Mouse (Mus musculus): ENCODE results near the gene Slc25a16.

The Slc25a16 gene

DNA sequence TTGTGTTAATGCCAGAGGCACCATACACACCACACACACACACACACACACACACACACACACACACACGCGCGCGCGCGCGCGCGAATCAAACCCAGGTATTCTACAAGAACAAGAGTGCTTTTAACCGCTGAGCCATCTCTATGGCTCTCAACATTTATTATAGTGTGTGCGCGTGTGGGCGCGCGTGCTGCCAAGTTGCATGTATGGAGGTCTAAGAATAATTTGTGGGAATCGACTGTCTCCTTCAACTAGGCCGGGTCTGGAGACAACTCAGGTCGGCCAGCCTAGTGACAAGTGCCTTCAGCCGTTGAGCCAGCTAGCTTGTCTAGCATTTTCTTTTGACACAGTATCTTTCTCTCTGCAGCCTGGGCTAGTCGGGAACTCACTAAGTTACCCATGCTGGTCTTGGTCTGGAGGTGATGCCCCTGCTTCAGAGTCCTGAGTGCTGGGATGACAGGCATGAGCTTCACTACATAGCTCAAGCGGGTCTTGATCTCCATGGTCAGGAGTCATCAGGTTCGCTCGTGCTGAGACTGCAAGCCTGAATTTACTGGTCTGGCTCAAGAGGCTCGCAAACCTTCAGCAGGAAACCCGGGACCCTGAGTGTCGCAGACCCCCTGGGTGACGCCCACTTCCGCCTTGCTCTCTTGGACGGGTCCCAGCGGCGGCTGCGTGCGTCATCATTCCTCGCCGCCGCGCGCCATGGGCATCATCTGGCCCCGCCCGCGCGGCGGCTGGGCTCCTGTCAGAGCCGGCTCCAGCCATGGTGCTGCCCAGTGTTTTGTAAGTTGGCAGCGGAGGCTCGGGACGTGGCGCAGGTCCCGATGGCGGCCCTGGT, at the start of gene Slc25a16:
Gene Slc25a16, plus strand, starts transcription at position 709 of the 841 bp plus-strand sequence.
- peak; percentile 95 for DNase-seq (ENCODE audit: low read depth, low spot score)

DNA sequence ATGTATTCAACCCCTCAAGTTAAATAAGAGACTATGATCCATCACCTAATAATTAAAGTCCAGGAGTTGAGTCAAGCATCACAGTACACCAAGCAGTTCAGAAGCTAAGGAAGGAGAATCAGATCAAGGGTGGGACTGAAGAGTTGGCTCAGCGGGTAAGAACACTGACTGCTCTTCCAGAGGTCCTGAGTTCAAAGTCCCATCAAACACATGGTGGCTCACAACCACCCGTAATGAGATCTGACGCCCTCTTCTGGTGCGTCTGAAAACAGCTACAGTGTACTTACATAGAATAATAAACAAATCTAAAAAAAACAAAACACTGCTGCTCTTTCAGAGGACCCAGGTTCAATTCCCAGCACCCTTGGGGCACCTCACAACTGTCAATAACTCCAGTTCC, 45.6 kb upstream of the Slc25a16 start:
- DNase-seq (ENCODE audit: low read depth, low spot score): peak; percentile 26

DNA sequence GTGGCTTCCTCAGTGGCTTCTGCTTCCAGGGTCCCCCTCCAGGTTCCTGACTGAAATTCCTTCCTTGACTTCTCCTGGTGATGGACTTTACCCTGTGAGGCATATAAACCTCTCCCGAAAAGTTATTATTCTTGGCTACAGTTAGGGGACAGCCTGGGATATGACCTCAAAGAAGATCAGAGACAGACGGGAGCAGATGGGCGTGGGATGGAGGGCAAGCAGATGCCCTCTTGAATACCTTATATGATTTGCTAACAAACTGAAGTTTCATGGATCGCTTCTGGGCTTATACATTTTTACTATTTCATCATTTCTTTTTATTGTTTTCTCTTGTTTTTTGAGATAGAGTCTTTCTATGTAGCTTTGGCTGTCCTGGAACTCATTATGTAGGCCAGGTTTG, 44.9 kb upstream of the Slc25a16 start:
- DNase-seq (ENCODE audit: low read depth, low spot score): no peak

DNA sequence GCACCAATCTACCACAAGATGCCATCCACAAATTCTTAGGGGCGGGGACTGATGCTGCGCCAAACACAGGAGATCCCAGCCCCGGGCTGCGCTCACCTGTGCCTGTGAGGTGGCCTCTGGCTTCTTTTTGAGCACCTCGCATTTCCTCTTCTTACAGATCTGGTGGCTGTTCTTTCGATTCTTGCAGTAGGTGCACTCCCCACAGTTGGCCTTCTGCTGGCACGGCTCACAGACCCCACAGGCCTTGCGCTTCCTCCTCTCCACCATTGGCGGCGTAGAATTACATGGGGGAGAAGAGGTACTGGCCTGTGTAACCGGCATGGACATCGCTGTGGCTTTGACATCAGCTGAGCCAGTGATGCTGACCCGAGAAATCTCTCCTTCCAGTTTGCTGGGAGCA, 42.4 kb upstream of the Slc25a16 start:
- peak; percentile 63 for DNase-seq (ENCODE audit: low read depth, low spot score)

DNA sequence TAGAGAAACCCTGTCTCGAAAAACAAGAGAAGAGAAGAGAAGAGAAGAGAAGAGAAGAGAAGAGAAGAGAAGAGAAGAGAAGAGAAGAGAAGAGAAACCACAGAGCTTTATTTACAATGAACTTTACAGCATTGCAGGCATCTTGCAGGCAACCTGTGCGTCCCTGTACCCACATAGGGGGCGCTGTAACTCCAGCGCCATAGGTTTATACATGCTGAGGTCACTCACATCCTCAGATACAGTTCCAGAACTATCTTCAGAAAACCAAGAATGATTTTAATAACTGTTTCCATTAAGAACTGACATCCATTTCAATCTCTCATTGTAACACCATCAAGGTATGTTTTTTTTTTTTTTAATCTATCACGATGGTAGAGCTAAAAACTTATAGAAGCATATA, 39.2 kb upstream of the Slc25a16 start:
- peak; percentile 64 for DNase-seq (ENCODE audit: low read depth, low spot score)

DNA sequence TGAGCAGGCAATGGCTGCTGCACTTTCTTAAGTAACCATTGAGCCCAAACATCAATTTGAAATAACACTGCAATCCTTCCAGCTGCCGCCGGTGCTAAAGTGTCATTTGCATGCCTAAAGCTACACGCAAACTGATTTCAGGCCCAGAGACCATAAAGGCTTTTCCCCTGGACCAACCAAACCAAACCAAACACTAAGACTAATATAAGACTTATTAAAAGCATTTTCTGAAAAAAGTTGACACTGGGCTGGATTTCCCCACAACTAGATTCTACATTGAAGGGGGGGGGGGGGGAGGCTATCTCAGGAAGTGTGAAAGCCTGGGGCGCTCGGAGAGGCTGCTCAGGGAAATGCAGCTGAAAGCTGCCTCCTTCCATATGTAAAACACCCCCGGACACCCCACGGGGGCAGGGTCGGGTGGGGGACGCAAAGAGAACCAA, 36.5 kb upstream of the Slc25a16 start:
- peak; percentile 80 for DNase-seq (ENCODE audit: low read depth, low spot score)

DNA sequence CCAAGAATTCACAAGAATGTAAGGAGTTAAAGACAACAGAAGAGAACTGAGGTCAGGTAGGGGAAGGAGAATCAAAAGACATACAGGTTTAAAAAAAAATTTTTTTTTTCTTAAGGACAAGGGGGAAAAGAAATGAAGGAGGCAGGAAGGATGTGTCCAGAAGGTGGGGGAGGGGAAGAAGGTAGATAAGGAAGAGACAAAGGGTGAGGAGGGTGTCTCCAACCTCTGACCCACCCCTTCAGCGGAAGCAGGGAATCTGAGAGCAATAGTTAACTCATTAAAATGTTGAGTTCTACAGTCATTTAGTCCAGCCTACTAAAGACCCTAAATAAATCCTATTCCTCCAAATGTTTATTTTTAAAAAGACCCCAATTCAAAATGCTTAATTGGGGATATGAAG, 35.9 kb upstream of the Slc25a16 start:
- DNase-seq (ENCODE audit: low read depth, low spot score): no peak

DNA sequence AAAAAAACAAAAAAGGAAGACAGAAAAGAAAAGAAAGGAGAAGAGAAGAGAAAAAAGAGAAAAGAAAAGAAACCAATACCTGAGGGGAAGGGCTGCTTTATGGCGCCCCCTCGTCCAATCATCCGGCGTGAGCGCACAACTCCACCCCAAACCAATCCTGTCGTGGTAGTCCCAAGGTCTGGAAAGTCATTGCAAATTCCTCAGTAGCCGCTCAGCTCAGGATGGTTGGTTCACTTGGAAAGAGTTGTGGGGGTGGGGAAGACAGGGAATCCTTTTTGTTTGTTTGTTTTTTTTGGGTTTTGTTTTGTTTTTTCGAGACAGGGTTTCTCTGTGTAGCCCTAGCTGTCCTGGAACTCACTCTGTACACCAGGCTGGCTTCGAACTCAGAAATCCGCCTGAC, 35.0 kb upstream of the Slc25a16 start:
- DNase-seq (ENCODE audit: low read depth, low spot score): no peak

DNA sequence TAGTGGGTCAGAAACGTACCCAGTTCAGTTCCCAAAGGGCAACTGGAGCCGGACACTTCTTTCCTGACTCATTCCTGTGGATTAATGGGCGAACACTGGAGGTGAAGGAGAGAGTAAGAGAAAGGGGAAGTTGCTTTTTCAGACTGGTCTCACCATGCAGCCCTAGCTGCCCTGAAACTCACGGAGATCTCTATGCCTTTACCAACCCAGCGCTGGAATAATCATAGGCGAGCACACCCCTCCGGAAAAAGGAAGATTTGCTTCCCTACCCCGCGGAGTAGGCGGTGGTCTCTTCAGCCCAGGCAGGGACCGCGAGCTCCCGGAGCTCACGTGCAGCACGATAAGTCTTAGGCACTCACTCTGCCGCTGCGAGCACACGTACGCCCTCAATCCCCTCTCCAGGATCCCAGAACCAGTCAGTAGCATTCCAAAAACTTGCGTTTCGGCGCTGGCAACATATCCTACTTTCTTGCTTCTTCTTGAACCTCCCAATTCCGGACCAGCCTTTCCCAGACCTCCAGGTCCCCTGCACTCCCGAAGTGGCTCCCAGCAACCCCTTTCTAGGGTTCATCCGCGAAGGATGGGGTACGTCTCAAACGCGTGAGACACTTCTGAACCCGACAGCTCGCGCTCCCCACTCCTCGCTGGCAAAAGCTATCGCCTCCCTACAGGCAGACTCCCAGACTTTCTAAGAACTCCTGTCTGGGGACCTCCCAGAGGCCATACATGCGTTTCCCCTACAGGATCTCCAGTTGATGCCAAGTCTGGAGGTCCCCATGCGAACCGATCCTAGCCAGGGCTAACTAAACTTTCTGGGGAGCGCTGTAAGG, 34.2 kb upstream of the Slc25a16 start:
- no peak for DNase-seq (ENCODE audit: low read depth, low spot score)

DNA sequence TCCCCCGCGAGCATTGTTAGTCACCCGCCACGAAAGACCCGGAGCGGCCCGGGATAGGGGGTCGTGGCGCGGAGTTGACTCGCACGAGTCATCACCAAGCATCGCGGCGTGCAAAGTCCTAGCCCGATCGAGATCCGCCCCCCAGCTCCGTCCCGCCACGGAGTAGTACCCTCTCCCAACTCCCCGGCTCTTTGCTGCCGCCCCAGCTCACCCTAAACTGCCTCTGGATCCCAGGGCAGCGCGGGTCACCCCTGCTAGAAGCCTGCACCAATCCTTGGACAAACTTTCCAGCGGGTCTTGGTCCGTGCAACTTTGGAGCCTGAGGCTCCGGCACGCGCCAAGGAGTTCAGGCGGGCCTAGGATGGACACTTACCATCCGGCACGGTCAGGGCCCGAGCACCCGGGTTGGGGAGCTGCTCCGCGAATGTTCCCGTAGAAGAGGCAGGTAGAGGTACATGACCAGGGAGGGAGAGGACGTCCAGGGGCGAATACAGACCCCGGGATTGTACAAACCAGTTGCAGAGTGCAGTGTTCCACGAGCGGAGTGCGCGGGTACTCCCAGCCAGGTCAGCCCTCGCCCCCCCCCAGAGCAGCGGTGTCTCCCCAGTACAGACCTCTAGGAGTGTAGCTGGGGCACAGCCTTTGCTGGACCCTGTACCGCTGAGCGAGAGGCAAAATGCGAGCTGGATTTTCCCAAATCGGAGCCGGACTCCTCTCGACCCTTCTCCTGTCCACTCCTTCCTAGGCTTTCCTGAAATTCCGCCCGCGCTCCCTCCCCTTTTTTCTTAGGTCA, 33.4 kb upstream of the Slc25a16 start:
- no peak for DNase-seq (ENCODE audit: low read depth, low spot score)

DNA sequence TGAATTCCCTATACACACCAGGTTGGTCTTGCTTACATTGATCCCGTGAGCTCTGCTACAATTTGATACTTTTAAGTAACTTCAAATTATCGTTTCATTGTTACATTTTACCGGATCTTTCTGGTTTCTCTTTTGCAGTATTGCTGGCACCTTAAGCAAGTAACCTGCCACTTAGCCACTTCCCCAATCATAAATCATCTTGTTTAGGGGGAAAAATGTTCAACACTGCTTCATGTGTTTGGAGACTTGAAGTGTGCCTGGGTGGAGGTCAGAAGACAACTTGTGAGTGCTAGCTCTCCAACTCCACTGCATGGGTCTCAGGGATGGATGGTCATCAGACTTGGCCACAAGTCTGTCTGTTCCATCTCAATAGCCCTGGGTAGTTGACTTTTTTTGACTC, 29.4 kb upstream of the Slc25a16 start:
- no peak for DNase-seq (ENCODE audit: low read depth, low spot score)

DNA sequence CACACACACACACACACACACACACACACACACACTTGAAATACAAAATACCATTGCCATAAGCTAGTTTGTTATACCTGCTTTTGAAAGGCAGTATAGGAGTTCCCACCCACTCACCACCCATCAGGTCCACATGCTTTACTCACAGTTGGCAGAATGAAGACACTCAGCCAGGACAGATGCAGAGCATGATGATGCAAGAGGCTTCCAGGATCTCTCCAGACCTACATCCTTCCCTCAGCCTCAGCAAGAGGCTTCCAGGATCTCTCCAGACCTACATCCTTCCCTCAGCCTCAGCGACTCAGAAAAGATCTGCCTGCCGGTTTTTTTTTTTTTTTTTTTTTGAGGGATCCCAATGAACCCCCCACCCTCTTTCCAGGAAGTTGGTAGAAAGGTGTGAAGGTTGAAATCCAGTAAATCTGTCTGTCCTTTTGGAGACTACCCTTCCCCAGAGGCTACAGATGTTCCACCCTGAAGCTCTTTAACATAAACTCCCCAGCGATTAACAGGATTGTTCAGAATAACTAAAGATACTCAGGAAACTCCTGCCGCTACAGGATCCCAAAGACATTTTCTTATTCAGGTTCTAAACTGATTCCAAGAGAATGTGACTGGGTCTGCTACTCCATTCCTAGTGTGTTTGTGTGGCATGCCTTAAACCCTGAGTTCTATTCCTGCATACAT, 27.7 kb upstream of the Slc25a16 start:
- no peak for DNase-seq (ENCODE audit: low read depth, low spot score)

DNA sequence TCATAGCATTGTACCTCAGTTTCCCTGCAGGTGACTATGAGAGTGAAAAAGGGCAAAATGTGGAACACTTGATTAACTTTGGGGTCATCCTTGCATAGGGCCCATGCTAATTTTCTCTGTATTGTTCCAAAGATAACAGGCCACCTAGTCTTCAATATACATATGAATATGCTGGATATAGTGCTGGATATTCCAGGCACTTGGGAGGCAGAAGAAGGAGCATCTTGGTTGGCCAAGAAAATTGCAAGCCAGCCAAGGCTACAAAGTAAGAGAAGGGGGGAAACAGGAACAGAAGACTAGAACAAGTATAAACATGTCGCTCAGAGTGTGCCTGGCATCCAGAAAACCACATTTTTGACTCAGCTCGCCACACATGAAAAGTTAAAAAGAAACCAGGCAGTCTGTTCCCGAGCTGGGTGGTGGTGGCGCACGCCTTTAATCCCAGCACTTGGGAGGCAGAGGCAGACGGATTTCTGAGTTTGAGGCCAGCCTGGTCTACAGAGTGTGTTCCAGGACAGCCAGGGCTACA, 27.0 kb upstream of the Slc25a16 start:
- no peak for DNase-seq (ENCODE audit: low read depth, low spot score)

DNA sequence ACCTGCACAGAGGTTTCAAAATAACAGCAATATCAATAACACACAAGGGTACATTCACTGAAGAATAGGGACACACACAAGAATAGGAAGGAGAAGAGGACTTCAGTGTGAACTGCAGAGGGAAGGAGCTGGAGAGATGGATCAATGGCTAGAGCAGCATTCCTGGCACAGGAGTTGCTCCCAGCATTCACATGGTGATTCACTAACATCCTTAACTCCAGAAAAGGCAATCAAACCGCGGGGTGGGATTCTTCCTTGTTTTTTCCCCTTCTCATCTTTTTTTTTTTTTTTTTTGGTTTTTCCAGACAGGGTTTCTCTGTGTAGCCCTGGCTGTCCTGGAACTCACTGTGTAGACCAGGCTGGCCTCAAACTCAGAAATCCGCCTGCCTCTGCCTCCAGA, 26.0 kb upstream of the Slc25a16 start:
- no peak for DNase-seq (ENCODE audit: low read depth, low spot score)

DNA sequence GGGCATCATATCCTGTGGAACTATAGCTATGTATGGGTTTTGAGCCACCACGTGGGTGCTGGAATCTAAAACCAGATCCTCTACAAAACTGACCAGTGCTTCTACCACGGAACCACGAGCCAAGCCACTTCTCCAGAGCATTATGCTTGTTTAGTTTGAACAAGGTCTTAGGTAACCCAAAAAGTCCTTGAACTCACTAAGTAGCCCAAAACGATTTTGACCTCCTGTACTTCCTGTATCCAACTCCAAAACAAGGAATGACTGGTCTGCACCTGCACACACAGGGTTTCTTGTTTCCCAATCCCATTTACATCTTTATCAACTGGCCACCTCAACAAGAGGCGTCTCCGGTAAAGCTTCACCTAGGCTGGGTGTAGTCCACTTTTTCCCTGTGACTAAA, 25.0 kb upstream of the Slc25a16 start:
- DNase-seq (ENCODE audit: low read depth, low spot score): no peak

DNA sequence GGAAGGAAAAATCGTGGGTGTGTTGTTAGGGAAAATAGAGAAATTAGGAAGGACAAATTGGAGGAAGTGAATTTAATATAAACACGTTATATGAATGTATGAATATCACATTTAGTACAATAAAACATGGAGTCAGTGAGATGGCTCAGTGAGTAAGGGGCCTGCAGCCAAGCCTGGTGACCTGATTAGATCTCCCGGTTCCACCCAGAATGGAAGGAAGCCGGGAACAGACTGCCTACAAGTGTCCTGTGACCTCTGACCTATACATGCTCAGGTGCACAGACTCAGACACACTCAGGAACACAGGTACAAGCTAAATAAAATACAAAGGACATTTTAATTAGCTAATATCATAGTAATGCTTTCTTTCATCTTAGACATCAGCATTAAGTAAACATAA, 24.4 kb upstream of the Slc25a16 start:
- DNase-seq (ENCODE audit: low read depth, low spot score): no peak

DNA sequence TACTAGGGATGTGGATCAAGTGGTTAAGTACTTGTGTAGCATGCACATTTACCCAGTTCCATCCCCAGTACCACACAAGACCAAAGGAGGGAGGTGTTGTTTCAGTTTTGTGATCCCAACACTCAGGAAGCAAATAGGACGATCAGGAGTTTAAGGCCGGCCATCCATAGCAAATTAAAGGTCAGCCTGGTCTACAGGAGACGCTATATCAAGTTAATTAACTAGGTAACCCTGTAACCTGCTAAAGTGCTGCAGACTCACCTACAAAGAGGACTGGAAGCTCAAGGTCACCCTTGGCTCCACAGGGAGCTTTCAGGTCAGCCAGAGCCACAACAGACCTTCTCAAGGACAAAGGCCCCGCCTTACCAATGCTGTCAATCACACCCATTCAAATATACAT, 23.7 kb upstream of the Slc25a16 start:
- no peak for DNase-seq (ENCODE audit: low read depth, low spot score)

DNA sequence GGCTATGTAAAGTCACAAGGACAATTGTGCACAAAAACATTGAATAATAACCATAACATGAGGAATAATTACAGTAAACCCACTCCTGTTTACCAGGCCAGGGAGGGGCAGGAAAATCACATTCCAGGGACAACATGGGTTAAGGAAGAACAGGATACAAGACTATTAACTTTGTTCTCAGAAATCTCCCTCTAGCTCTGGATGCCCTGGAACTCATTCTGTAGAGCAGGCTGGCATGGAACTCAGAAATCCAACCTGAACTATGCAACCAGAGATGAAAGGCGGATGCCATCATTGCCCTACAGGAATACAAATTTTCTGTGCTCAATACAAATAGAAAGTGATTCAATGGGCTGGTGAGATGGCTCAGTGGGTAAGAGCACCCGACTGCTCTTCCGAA, 23.0 kb upstream of the Slc25a16 start:
- no peak for DNase-seq (ENCODE audit: low read depth, low spot score)

DNA sequence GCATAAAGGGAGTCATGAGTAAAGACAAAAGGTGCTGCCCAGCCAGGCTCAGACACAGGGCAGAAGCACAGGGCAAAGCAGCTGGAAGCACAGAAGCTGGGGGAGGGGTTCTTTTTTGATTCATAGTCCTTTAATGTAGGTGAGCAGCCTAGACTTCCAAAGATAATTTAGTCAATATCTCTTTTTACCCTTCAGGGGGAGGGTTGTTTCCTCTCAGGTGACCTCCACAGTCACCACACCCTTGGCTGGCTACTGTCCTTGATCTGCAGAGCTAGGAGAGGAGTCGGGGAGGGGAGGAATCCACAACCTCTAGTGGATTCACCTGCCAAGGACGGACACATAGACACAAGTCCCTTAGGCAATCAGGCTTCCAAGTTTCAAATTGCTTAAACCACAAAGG, 22.4 kb upstream of the Slc25a16 start:
- DNase-seq (ENCODE audit: low read depth, low spot score): no peak

DNA sequence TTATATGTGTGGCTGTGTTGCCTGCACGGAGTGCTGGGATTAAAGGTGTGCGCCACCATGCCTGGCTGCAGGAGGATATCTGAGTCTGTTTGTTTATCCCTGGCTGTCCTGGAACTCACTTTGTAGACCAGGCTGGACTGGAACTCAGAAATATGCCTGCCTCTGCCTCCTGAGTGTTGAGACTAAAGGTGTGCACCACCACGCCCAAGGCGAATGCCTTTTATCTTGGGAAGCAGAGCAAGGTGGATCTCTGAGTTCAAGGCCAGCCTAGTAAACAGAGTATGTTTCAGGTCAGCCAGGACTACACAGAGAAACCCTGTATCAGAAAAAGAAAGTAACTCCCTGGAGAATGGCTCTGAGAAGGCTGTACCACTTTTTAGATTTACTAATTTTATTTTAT, 20.3 kb upstream of the Slc25a16 start:
- no peak for DNase-seq (ENCODE audit: low read depth, low spot score)

DNA sequence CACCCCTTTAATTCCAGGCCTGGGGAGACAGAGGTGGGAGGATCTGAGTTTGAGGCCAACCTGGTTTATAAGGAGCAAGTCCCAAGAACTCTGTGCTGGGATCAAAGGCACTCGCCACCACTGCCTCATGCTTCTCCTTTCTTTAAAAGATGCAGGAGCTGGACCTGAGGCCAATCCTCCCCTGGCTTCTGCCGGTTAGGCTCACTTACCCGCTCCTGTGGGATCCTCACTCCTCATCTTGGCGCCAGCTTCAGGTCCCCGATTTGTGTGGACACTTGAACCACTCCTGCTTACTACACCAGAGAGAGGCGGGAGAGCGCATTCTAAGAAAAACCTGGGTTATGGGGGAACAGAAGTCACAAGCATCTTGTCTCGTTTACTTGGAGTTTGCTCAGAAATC, 18.6 kb upstream of the Slc25a16 start:
- DNase-seq (ENCODE audit: low read depth, low spot score): no peak
